Mouse (Mus musculus): ENCODE measurements at regions not wholly inside any gene's neighbourhood (a gene's known extent, or its start where the extent isn't known, plus 50 kb on each side); places are given as distances from the start of the nearest gene placed in this dataset.
A peak's percentile ranks its signal among the peaks of the same experiment; 100 is the strongest.

- no peak for DNase-seq (ENCODE audit: low spot score in 2 of 2)
Measured at GRCm38 (mm10) chr17:7680658-7681057, 146.4 kb downstream of the Fndc1 start.

GRCm38 (mm10) chr17:7679786-7680185 is 147.3 kb downstream of the Fndc1 start:
- DNase-seq (ENCODE audit: low spot score in 2 of 2), result no peak

GRCm38 (mm10) chr17:7678898-7679297 is 148.2 kb downstream of the Fndc1 start:
- no peak for DNase-seq (ENCODE audit: low spot score in 2 of 2)

GRCm38 (mm10) chr17:7677796-7678195 is 149.3 kb downstream of the Fndc1 start:
- no peak for DNase-seq (ENCODE audit: low spot score in 2 of 2)

GRCm38 (mm10) chr17:7677301-7677700 is 149.8 kb downstream of the Fndc1 start:
- DNase-seq (ENCODE audit: low spot score in 2 of 2), result no peak

- no peak for DNase-seq (ENCODE audit: low spot score in 2 of 2)
Measured at GRCm38 (mm10) chr17:7676776-7677175, 150.3 kb downstream of the Fndc1 start.

GRCm38 (mm10) chr17:7674511-7674910 is 152.6 kb downstream of the Fndc1 start:
- no peak for DNase-seq (ENCODE audit: low spot score in 2 of 2)

GRCm38 (mm10) chr17:7667826-7668225 is 159.3 kb downstream of the Fndc1 start:
- no peak for DNase-seq (ENCODE audit: low spot score in 2 of 2)

- DNase-seq (ENCODE audit: low spot score in 2 of 2), result no peak
Measured at GRCm38 (mm10) chr17:7666781-7667398, 160.2 kb downstream of the Fndc1 start.

GRCm38 (mm10) chr17:7666207-7666606 is 160.9 kb downstream of the Fndc1 start:
- no peak for DNase-seq (ENCODE audit: low spot score in 2 of 2)

GRCm38 (mm10) chr17:7665686-7666085 is 161.4 kb downstream of the Fndc1 start:
- DNase-seq (ENCODE audit: low spot score in 2 of 2), result no peak

GRCm38 (mm10) chr17:7663896-7664880 is 162.9 kb downstream of the Fndc1 start:
- no peak for DNase-seq (ENCODE audit: low spot score in 2 of 2)

- no peak for DNase-seq (ENCODE audit: low spot score in 2 of 2)
Measured at GRCm38 (mm10) chr17:7656503-7656902, 170.6 kb downstream of the Fndc1 start.

- DNase-seq (ENCODE audit: low spot score in 2 of 2), result no peak
Measured at GRCm38 (mm10) chr17:7655966-7656365, 171.1 kb downstream of the Fndc1 start.

GRCm38 (mm10) chr17:7654064-7654564 is 173.0 kb downstream of the Fndc1 start:
- DNase-seq (ENCODE audit: low spot score in 2 of 2), result no peak

GRCm38 (mm10) chr17:7652037-7652436 is 175.1 kb downstream of the Fndc1 start:
- DNase-seq (ENCODE audit: low spot score in 2 of 2), result peak in 1 of 2 experiments; percentile 14

- DNase-seq (ENCODE audit: low spot score in 2 of 2), result no peak
Measured at GRCm38 (mm10) chr17:7650417-7650816, 176.7 kb downstream of the Fndc1 start.

GRCm38 (mm10) chr17:7644857-7645481 is 182.1 kb downstream of the Fndc1 start:
- DNase-seq (ENCODE audit: low spot score in 2 of 2), result no peak

- DNase-seq (ENCODE audit: low spot score in 2 of 2), result no peak
Measured at GRCm38 (mm10) chr17:7643640-7644039, 183.5 kb downstream of the Fndc1 start.

- DNase-seq (ENCODE audit: low spot score in 2 of 2), result no peak
Measured at GRCm38 (mm10) chr17:7642442-7642887, 184.6 kb downstream of the Fndc1 start.

- no peak for DNase-seq (ENCODE audit: low spot score in 2 of 2)
Measured at GRCm38 (mm10) chr17:7634291-7634664, 192.8 kb downstream of the Fndc1 start.
